Comparison of ENCODE assay signal across 24 mouse cellular contexts in the genomic region with DNA sequence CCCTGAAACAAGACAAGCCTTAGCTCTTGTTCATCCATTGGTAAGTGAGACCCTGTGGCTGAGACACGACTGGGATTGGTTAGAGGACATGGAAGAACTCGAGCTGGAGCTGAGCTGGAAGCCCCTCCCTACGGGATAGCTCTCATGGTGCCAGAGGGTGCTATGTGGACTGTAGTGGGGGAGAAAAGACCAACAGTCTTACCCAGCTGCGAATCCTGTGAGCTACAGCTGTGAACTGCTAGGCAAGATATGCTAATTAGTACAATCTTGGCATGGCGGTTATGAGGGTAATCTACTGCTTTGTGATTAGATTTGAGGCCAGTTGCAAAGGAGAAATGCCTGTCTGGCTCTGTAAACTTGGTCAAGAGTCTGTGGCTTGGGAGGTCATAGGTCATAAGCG. TPM values are rescaled to one million over a fixed set of nuclear protein-coding genes. Genes with fewer than 3 reads are reported as not detected.
DNase-seq lines count a peak whose midpoint lies in the region; ATAC-seq and TF ChIP-seq lines count a peak whose summit lies in the region.
"Had no signal": no experiment of that assay in that cellular context is flagged by ENCODE, and none has a peak within 500 bp of the region (broad histone marks: within the 10 kb centered on the region; RNA-seq: fewer than 3 reads in every experiment).

No protein-coding gene starts in this region.

- no peaks in the 10 kb centered on the region for H3K27me3 ChIP-seq in forebrain, embryonic 15.5 days
- no peaks in the 10 kb centered on the region for H3K27me3 ChIP-seq in forebrain, embryonic 10.5 days (ENCODE audit: poor library complexity, severe bottlenecking)
- H3K27me3 ChIP-seq in kidney, embryonic 16.5 days (ENCODE audit: insufficient read depth, low read length), result no peaks in the 10 kb centered on the region
- H3K27me3 ChIP-seq in forebrain, postnatal 0 days (ENCODE audit: insufficient read depth, low read length), result no peaks in the 10 kb centered on the region
- H3K27me3 ChIP-seq: hindbrain, embryonic 13.5 days; limb, embryonic 13.5 days; lung, embryonic 15.5 days; midbrain, embryonic 12.5 days; neural tube, embryonic 13.5 days; Patski had no signal

- TF ChIP-seq CTCF in forebrain, postnatal 0 days (IDR thresholded peaks at IDR 0.05; ENCODE audit: low read depth), result no peak

- no peak overlapping the region for H3K27ac ChIP-seq in forebrain, embryonic 15.5 days (replicated peaks)
- H3K27ac ChIP-seq in forebrain, embryonic 10.5 days, result no peak overlapping the region
- H3K27ac ChIP-seq in kidney, embryonic 16.5 days (ENCODE audit: low read length), result peak overlapping the region; percentile 89
- no peak overlapping the region for H3K27ac ChIP-seq in forebrain, postnatal 0 days (ENCODE audit: low read depth, low read length)
- H3K27ac ChIP-seq: heart, embryonic 10.5 days; hindbrain, embryonic 13.5 days; limb, embryonic 13.5 days; lung, embryonic 15.5 days; midbrain, embryonic 12.5 days; neural tube, embryonic 13.5 days had no signal

- no peak overlapping the region for H3K4me3 ChIP-seq in forebrain, embryonic 15.5 days
- H3K4me3 ChIP-seq in forebrain, embryonic 10.5 days, result no peak overlapping the region
- no peak overlapping the region for H3K4me3 ChIP-seq in kidney, embryonic 16.5 days (ENCODE audit: low read length)
- no peak overlapping the region for H3K4me3 ChIP-seq in forebrain, postnatal 0 days (ENCODE audit: low read depth, low read length)
- H3K4me3 ChIP-seq: erythroblast, embryonic 14.5 days; heart, embryonic 10.5 days; hindbrain, embryonic 13.5 days; limb, embryonic 13.5 days; lung, embryonic 15.5 days; midbrain, embryonic 12.5 days; neural tube, embryonic 13.5 days had no signal

- H3K4me2 ChIP-seq in forebrain, embryonic 15.5 days (replicated peaks), result no peak overlapping the region
- no peak overlapping the region for H3K4me2 ChIP-seq in kidney, embryonic 16.5 days (replicated peaks; ENCODE audit: low read depth, low read length)
- no peak overlapping the region for H3K4me2 ChIP-seq in forebrain, postnatal 0 days (ENCODE audit: low read depth)
- H3K4me2 ChIP-seq: hindbrain, embryonic 13.5 days; limb, embryonic 13.5 days; liver, embryonic 11.5 days; lung, embryonic 15.5 days; midbrain, embryonic 12.5 days; neural tube, embryonic 13.5 days had no signal

- no peaks in the 10 kb centered on the region for H3K4me1 ChIP-seq in forebrain, embryonic 15.5 days
- H3K4me1 ChIP-seq in forebrain, embryonic 10.5 days, result peaks cover 6% of the 10 kb centered on the region; the same call in 1 of the 2 replicates
- H3K4me1 ChIP-seq in kidney, embryonic 16.5 days (ENCODE audit: insufficient read depth, low read length), result peaks cover 21% of the 10 kb centered on the region; the same call in 1 of the 2 replicates
- H3K4me1 ChIP-seq in forebrain, postnatal 0 days (ENCODE audit: insufficient read depth), result no peaks in the 10 kb centered on the region
- H3K4me1 ChIP-seq: heart, embryonic 10.5 days; hindbrain, embryonic 13.5 days; neural tube, embryonic 13.5 days had no signal

- WGBS in forebrain, embryonic 15.5 days, result 73% methylated on average over 6 of the region's 6 CpGs
- WGBS in forebrain, embryonic 10.5 days, result 85% methylated on average over 6 of the region's 6 CpGs
- 67% methylated on average over 6 of the region's 6 CpGs for WGBS in kidney, embryonic 16.5 days
- WGBS in forebrain, postnatal 0 days, result 70% methylated on average over 6 of the region's 6 CpGs

- no peaks in the 10 kb centered on the region for H3K9me3 ChIP-seq in forebrain, embryonic 15.5 days
- no peaks in the 10 kb centered on the region for H3K9me3 ChIP-seq in forebrain, embryonic 10.5 days
- H3K9me3 ChIP-seq in kidney, embryonic 16.5 days (ENCODE audit: low read length), result no peaks in the 10 kb centered on the region
- no peaks in the 10 kb centered on the region for H3K9me3 ChIP-seq in forebrain, postnatal 0 days (ENCODE audit: low read length)
- H3K9me3 ChIP-seq: heart, embryonic 10.5 days; hindbrain, embryonic 13.5 days; limb, embryonic 13.5 days; lung, embryonic 15.5 days; midbrain, embryonic 12.5 days; neural tube, embryonic 13.5 days had no signal

- ATAC-seq in forebrain, embryonic 15.5 days (replicated peaks), result peak; percentile 54; the same call in 1 of the 2 replicates
- no peak; the same call in 1 of the 2 replicates for ATAC-seq in kidney, embryonic 16.5 days (ENCODE audit: low FRiP score, low TSS enrichment)
- ATAC-seq in forebrain, postnatal 0 days, result peak; percentile 72
- ATAC-seq in megakaryocyte-erythroid progenitor cell, adult 5-6 weeks (replicated peaks; ENCODE audit: low FRiP score, low TSS enrichment, poor library complexity, severe bottlenecking), result peak; percentile 28; the same call in 1 of the 2 replicates
- ATAC-seq: Patski had no signal

- no peak for DNase-seq in forebrain, embryonic 10.5 days (ENCODE audit: extremely low spot score, low spot score)
- DNase-seq in kidney, adult 8-10 months, result no peak
- no peak for DNase-seq in forebrain, postnatal 0 days
- DNase-seq in ovary, adult 18-20 months (ENCODE audit: low spot score), result no peak
- DNase-seq: adrenal gland, postnatal 10 days; cerebellum, adult 18-20 months; cerebellum, postnatal 10 days; gastrocnemius, postnatal 25 days; heart, adult 11 months; heart, postnatal 4 days; kidney, postnatal 25 days had no signal

- H3K36me3 ChIP-seq in forebrain, embryonic 15.5 days, result no peaks in the 10 kb centered on the region
- no peaks in the 10 kb centered on the region for H3K36me3 ChIP-seq in forebrain, embryonic 10.5 days (replicated peaks)
- H3K36me3 ChIP-seq in kidney, embryonic 16.5 days (ENCODE audit: insufficient read depth, low read length), result no peaks in the 10 kb centered on the region
- H3K36me3 ChIP-seq in forebrain, postnatal 0 days (ENCODE audit: insufficient read depth), result no peaks in the 10 kb centered on the region
- H3K36me3 ChIP-seq: heart, embryonic 10.5 days; hindbrain, embryonic 13.5 days; limb, embryonic 13.5 days; lung, embryonic 15.5 days; midbrain, embryonic 12.5 days; neural tube, embryonic 13.5 days had no signal

- H3K9ac ChIP-seq in forebrain, embryonic 15.5 days (replicated peaks), result no peak overlapping the region
- no peak overlapping the region for H3K9ac ChIP-seq in kidney, embryonic 16.5 days (replicated peaks; ENCODE audit: low read length)
- H3K9ac ChIP-seq in forebrain, postnatal 0 days, result no peak overlapping the region
- H3K9ac ChIP-seq: hindbrain, embryonic 13.5 days; limb, embryonic 13.5 days; lung, embryonic 15.5 days; midbrain, embryonic 12.5 days; neural tube, embryonic 13.5 days had no signal

RNA-seq across cellular contexts. Expression of a gene that starts 4.3 kb away (rescaled TPM):
- polyA plus RNA-seq in forebrain, embryonic 15.5 days (2015; fragmentation: Nextera tagmentation; extraction: Ambion mirVana), result 40.4 and 42.7 TPM in 2 replicates
- 51.6 and 55.2 TPM in 2 replicates for polyA plus RNA-seq in forebrain, embryonic 10.5 days (2016; fragmentation: Nextera tagmentation; extraction: Ambion mirVana)
- polyA plus RNA-seq in kidney, embryonic 16.5 days (2015; fragmentation: Nextera tagmentation; extraction: Ambion mirVana), result 77.8 and 85.6 TPM in 2 replicates
- 11.1 and 15.8 TPM in 2 replicates for total RNA-seq in forebrain, postnatal 0 days (2014; rRNA removed)
- polyA plus RNA-seq in forebrain, postnatal 0 days (2015; fragmentation: Nextera tagmentation; extraction: Ambion mirVana), result 30.8 and 31.4 TPM in 2 replicates
- 13.3 and 15.1 TPM in 2 replicates for total RNA-seq in megakaryocyte-erythroid progenitor cell, adult 5-6 weeks (2014; fragmentation: Nextera tagmentation)
- 0.76 and 2.6 TPM in 2 replicates for total RNA-seq in megakaryocyte-erythroid progenitor cell, adult 5-6 weeks (2017)
- total RNA-seq: MEL had no signal

RNA-seq across cellular contexts. Expression of a gene that starts 56.0 kb away (rescaled TPM):
- polyA plus RNA-seq in forebrain, embryonic 15.5 days (2015; fragmentation: Nextera tagmentation; extraction: Ambion mirVana), result 45.3 and 46.9 TPM in 2 replicates
- 39.5 and 41.0 TPM in 2 replicates for polyA plus RNA-seq in forebrain, embryonic 10.5 days (2016; fragmentation: Nextera tagmentation; extraction: Ambion mirVana)
- polyA plus RNA-seq in kidney, embryonic 16.5 days (2015; fragmentation: Nextera tagmentation; extraction: Ambion mirVana), result 34.0 and 35.8 TPM in 2 replicates
- total RNA-seq in forebrain, postnatal 0 days (2014; rRNA removed), result 34.3 and 36.5 TPM in 2 replicates
- polyA plus RNA-seq in forebrain, postnatal 0 days (2015; fragmentation: Nextera tagmentation; extraction: Ambion mirVana), result 31.0 and 32.8 TPM in 2 replicates
- total RNA-seq in megakaryocyte-erythroid progenitor cell, adult 5-6 weeks (2014; fragmentation: Nextera tagmentation), result 53.1 and 58.0 TPM in 2 replicates
- 69.0 and 72.8 TPM in 2 replicates for total RNA-seq in megakaryocyte-erythroid progenitor cell, adult 5-6 weeks (2017)
